Mouse (Mus musculus): ENCODE data around the gene Gm20878.
"Not testable (repeated sequence)": the region's sequence is repeated elsewhere in the genome, so short reads cannot be mapped to it uniquely, and the experiment has no call there.

The Gm20878 gene

DNA sequence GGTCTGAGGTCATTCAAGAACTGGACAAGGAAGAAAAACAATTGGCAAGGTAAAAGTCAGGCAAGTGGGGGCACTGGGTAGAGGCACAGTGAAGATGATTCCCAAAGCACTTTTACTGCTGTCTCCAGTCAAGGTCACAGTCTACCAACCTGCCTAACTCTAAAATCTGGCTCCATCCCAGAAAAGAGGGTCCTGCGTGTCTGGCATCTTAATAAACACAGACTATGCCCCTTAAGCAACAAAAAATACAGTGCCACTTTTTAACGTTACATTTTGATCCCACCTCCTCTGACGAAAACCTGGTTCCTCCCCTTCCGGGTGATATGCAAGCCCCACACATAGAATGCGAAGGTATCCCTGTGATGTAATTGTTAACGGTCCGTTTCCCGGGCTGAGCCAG is at the start of gene Gm20878:
TSS of gene Gm20878 (plus strand) at position 301 of the 400 bp plus-strand sequence.
- DNase-seq, result not testable (repeated sequence)

DNA sequence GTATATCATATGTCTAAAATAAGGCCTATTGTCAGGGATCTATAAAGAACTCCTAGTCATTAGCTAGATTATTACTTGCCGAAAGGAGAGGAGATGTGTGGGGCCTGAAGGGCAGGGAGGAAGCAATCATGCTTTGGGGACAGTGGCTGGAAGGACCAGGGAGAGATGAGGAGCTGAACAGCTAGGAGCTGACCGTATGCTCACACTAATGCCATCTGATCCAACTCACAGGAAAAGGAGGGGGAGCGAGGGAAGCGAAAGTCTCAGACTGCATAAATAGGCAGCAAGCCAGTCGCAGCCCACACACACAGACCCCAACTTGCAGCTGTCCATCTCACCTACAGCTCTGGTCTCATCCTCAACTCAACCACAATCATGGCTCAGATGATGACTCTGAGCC is 38.1 kb upstream of the Gm20878 start, which contains the start of gene Gm21541:
TSS of gene Gm21541 (plus strand) at position 301 of the 400 bp plus-strand sequence.
- DNase-seq, result not testable (repeated sequence)

DNA sequence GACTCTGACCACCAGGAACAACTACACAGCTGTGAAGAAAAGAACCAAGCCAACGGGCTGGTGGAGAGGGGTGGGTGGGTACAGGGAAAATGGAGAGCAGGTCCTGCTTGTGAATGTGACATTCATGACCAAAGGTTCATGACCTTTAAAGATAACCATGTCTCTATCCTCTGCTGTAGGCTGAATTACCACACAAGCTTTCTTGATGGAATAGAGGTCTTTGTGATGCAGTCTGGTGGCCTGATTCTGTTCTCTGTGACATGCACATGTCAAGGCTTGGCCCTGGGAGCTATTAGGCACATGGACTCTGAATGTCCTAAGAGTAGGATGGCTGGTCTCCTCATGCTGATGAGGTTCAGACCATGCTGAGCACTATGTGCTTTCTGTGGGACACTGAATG is 24.4 kb downstream of the Gm20878 start, which contains the start of gene Fam205a4:
TSS of gene Fam205a4 (plus strand) at position 301 of the 400 bp plus-strand sequence.
- not testable (repeated sequence) for DNase-seq
